Mouse (Mus musculus): Measurements from ENCODE around the gene Nav2. TPM values are rescaled to one million over a fixed set of nuclear protein-coding genes. Genes with fewer than 3 reads are reported as not detected.

The Nav2 gene
- polyA plus RNA-seq, 1 experiment from 2014 or later: 2.8 TPM

- Histone ChIP-seq H3K27me3 (replicated peaks) (peaks cover 81% of the 10 kb centered on the region), H3K36me3 (no peaks in the 10 kb centered on the region), H3K4me2 (peak overlapping the region; percentile 83), H3K4me3 (peak overlapping the region; percentile 57), H3K9me3 (replicated peaks) (no peaks in the 10 kb centered on the region), H3K4me1 (peaks cover 21% of the 10 kb centered on the region), H3K27ac (no peak overlapping the region), H3K9ac (peak overlapping the region; percentile 64)
- WGBS (ENCODE audit: insufficient replicate concordance): under 1% methylated on average over 68 of the region's 68 CpGs
- ATAC-seq: peak; percentile 94
These were observed 337.2 kb downstream of the Nav2 start for GRCm38 (mm10) chr7:49245537-49246239.

- no peaks in the 10 kb centered on the region for H3K36me3 ChIP-seq
- H3K4me2 ChIP-seq: peak overlapping the region; percentile 83
- no peaks in the 10 kb centered on the region for H3K9me3 ChIP-seq (replicated peaks)
- H3K4me3 ChIP-seq: peak overlapping the region; percentile 57
- ATAC-seq: no peak; the same call in 1 of the 2 replicates
- H3K9ac ChIP-seq: peak overlapping the region; percentile 53; the same call in 1 of the 2 replicates
- peaks cover 21% of the 10 kb centered on the region for H3K4me1 ChIP-seq
- WGBS (ENCODE audit: insufficient replicate concordance): 1% methylated on average over 31 of the region's 31 CpGs
- H3K27me3 ChIP-seq (replicated peaks): peaks cover 81% of the 10 kb centered on the region
- H3K27ac ChIP-seq: no peak overlapping the region
These were observed 337.7 kb downstream of the Nav2 start for GRCm38 (mm10) chr7:49246240-49246578.

GRCm38 (mm10) chr7:49246584-49247481, 338.3 kb downstream of the Nav2 start:
- Histone ChIP-seq H3K9me3 (replicated peaks) (no peaks in the 10 kb centered on the region), H3K4me3 (peak overlapping the region; percentile 57), H3K27me3 (replicated peaks) (peaks cover 77% of the 10 kb centered on the region), H3K4me2 (peak overlapping the region; percentile 83), H3K27ac (no peak overlapping the region), H3K4me1 (peaks cover 21% of the 10 kb centered on the region), H3K36me3 (no peaks in the 10 kb centered on the region), H3K9ac (peak overlapping the region; percentile 53; the same call in 1 of the 2 replicates)
- no peak for ATAC-seq
- WGBS (ENCODE audit: insufficient replicate concordance): 4% methylated on average over 50 of the region's 50 CpGs

- ATAC-seq: no peak
- Histone ChIP-seq H3K9me3 (replicated peaks) (no peaks in the 10 kb centered on the region), H3K4me1 (peaks cover 21% of the 10 kb centered on the region), H3K27me3 (replicated peaks) (peaks cover 70% of the 10 kb centered on the region), H3K27ac (no peak overlapping the region), H3K4me3 (no peak overlapping the region), H3K4me2 (0 out of 2 replicates have a peak overlapping the region, but pooled peaks have one; percentile 83), H3K9ac (no peak overlapping the region), H3K36me3 (no peaks in the 10 kb centered on the region)
- 22% methylated on average over 8 of the region's 8 CpGs for WGBS (ENCODE audit: insufficient replicate concordance)
These were observed 339.3 kb downstream of the Nav2 start for GRCm38 (mm10) chr7:49247744-49248331.

- ATAC-seq: no peak
- peaks cover 64% of the 10 kb centered on the region for H3K27me3 ChIP-seq (replicated peaks)
- no peaks in the 10 kb centered on the region for H3K36me3 ChIP-seq
- no peak overlapping the region for H3K4me2 ChIP-seq
- peaks cover 21% of the 10 kb centered on the region for H3K4me1 ChIP-seq
- H3K9me3 ChIP-seq (replicated peaks): no peaks in the 10 kb centered on the region
- no peak overlapping the region for H3K4me3 ChIP-seq
- 42% methylated on average over 14 of the region's 14 CpGs for WGBS (ENCODE audit: insufficient replicate concordance)
- H3K9ac ChIP-seq: no peak overlapping the region
- H3K27ac ChIP-seq: no peak overlapping the region
These were observed 340.0 kb downstream of the Nav2 start for GRCm38 (mm10) chr7:49248333-49249086.

GRCm38 (mm10) chr7:49249462-49249861, 340.9 kb downstream of the Nav2 start:
- Histone ChIP-seq H3K27me3 (replicated peaks) (peaks cover 55% of the 10 kb centered on the region), H3K4me3 (no peak overlapping the region), H3K9me3 (replicated peaks) (no peaks in the 10 kb centered on the region), H3K36me3 (no peaks in the 10 kb centered on the region), H3K4me1 (peaks cover 21% of the 10 kb centered on the region), H3K4me2 (no peak overlapping the region), H3K9ac (no peak overlapping the region), H3K27ac (no peak overlapping the region)
- no peak for ATAC-seq
- 71% methylated on average over 2 of the region's 2 CpGs for WGBS (ENCODE audit: insufficient replicate concordance)

GRCm38 (mm10) chr7:49249996-49250395, 341.5 kb downstream of the Nav2 start:
- Histone ChIP-seq H3K9ac (no peak overlapping the region), H3K27me3 (replicated peaks) (peaks cover 49% of the 10 kb centered on the region), H3K9me3 (replicated peaks) (no peaks in the 10 kb centered on the region), H3K36me3 (no peaks in the 10 kb centered on the region), H3K4me2 (no peak overlapping the region), H3K4me1 (peaks cover 21% of the 10 kb centered on the region), H3K27ac (no peak overlapping the region), H3K4me3 (no peak overlapping the region)
- WGBS (ENCODE audit: insufficient replicate concordance): 9% methylated on average over 9 of the region's 9 CpGs
- ATAC-seq: no peak

GRCm38 (mm10) chr7:49250581-49251307, 342.2 kb downstream of the Nav2 start:
- WGBS (ENCODE audit: insufficient replicate concordance): 77% methylated on average over 13 of the region's 13 CpGs
- Histone ChIP-seq H3K27ac (no peak overlapping the region), H3K27me3 (replicated peaks) (peaks cover 42% of the 10 kb centered on the region), H3K4me2 (no peak overlapping the region), H3K4me1 (peaks cover 15% of the 10 kb centered on the region), H3K4me3 (no peak overlapping the region), H3K9me3 (replicated peaks) (no peaks in the 10 kb centered on the region), H3K9ac (no peak overlapping the region), H3K36me3 (no peaks in the 10 kb centered on the region)
- no peak for ATAC-seq

- 62% methylated on average over 10 of the region's 10 CpGs for WGBS (ENCODE audit: insufficient replicate concordance)
- Histone ChIP-seq H3K4me2 (no peak overlapping the region), H3K4me1 (peaks cover 11% of the 10 kb centered on the region), H3K36me3 (no peaks in the 10 kb centered on the region), H3K9me3 (replicated peaks) (no peaks in the 10 kb centered on the region), H3K27me3 (replicated peaks) (peaks cover 36% of the 10 kb centered on the region), H3K9ac (no peak overlapping the region), H3K4me3 (no peak overlapping the region), H3K27ac (no peak overlapping the region)
- ATAC-seq: no peak
These were observed 342.8 kb downstream of the Nav2 start for GRCm38 (mm10) chr7:49251308-49251638.

GRCm38 (mm10) chr7:49252444-49252843, 343.9 kb downstream of the Nav2 start:
- H3K4me2 ChIP-seq: no peak overlapping the region
- no peaks in the 10 kb centered on the region for H3K4me1 ChIP-seq
- H3K36me3 ChIP-seq: no peaks in the 10 kb centered on the region
- H3K9ac ChIP-seq: no peak overlapping the region
- 77% methylated on average over 7 of the region's 7 CpGs for WGBS (ENCODE audit: insufficient replicate concordance)
- H3K9me3 ChIP-seq (replicated peaks): no peaks in the 10 kb centered on the region
- peaks cover 25% of the 10 kb centered on the region for H3K27me3 ChIP-seq (replicated peaks)
- H3K27ac ChIP-seq: no peak overlapping the region
- no peak overlapping the region for H3K4me3 ChIP-seq
- ATAC-seq: no peak

GRCm38 (mm10) chr7:49252902-49253301, 344.4 kb downstream of the Nav2 start:
- WGBS (ENCODE audit: insufficient replicate concordance): 42% methylated on average over 6 of the region's 6 CpGs
- no peak overlapping the region for H3K4me3 ChIP-seq
- ATAC-seq: no peak
- no peak overlapping the region for H3K9ac ChIP-seq
- H3K27ac ChIP-seq: no peak overlapping the region
- H3K27me3 ChIP-seq (replicated peaks): peaks cover 20% of the 10 kb centered on the region
- no peaks in the 10 kb centered on the region for H3K4me1 ChIP-seq
- H3K4me2 ChIP-seq: no peak overlapping the region
- no peaks in the 10 kb centered on the region for H3K9me3 ChIP-seq (replicated peaks)
- no peaks in the 10 kb centered on the region for H3K36me3 ChIP-seq

All from liver, embryonic 12.5 days (tissue).